Mouse (Mus musculus) neural tube, embryonic 15.5 days (tissue): ENCODE data around the gene Hif3a. TPM values are rescaled to one million over a fixed set of nuclear protein-coding genes. Genes with fewer than 3 reads are reported as not detected.

Source experiments
- ATAC-seq: fragments of 200-750 bp; cut with Nextera tagmentation; 2 replicates; pipeline ENCODE4 v1.8.0; 2017; ENCODE audit warnings: mild to moderate bottlenecking, moderate TSS enrichment, moderate library complexity; ENCODE audit not compliant: low FRiP score
- H3K27ac ChIP-seq: fragments of 300-500 bp; sonication (generic); replicated peaks from 2 replicates; pipeline ENCODE4 v1.5.1; 2015; ENCODE audit warnings: mild to moderate bottlenecking, inconsistent platforms
- H3K27me3 ChIP-seq: fragments of 300-500 bp; sonication (generic); replicated peaks from 2 replicates; pipeline ENCODE4 v1.6.1; 2015; ENCODE audit warnings: inconsistent platforms
- H3K36me3 ChIP-seq: fragments of 300-500 bp; sonication (generic); 2 replicates; pipeline ENCODE4 v1.6.1; 2015; ENCODE audit warnings: inconsistent platforms
- H3K4me1 ChIP-seq: fragments of 300-500 bp; sonication (generic); 2 replicates; pipeline ENCODE4 v1.6.1; 2015; ENCODE audit warnings: inconsistent platforms
- H3K4me2 ChIP-seq: fragments of 300-500 bp; sonication (generic); 2 replicates; pipeline ENCODE4 v1.6.1; 2015; ENCODE audit warnings: inconsistent platforms, mild to moderate bottlenecking, moderate library complexity
- H3K4me3 ChIP-seq: fragments of 300-500 bp; sonication (generic); replicated peaks from 2 replicates; pipeline ENCODE4 v1.5.1; 2015; ENCODE audit warnings: mild to moderate bottlenecking, inconsistent platforms
- H3K9ac ChIP-seq: fragments of 300-500 bp; sonication (generic); replicated peaks from 2 replicates; pipeline ENCODE4 v1.6.1; 2015; ENCODE audit warnings: mild to moderate bottlenecking, inconsistent platforms
- H3K9me3 ChIP-seq: fragments of 300-500 bp; sonication (generic); replicated peaks from 2 replicates; pipeline ENCODE4 v1.6.1; 2016; ENCODE audit warnings: inconsistent platforms
- WGBS: fragments of 180-500 bp; shearing (Covaris S2); methylation state at CpG from one replicate; pipeline ENCODE4 v1.1.7; 2015; ENCODE audit warnings: mixed read lengths; 5-methylcytosine and 5-hydroxymethylcytosine counted together
- polyA plus RNA-seq: library from polyadenylated mRNA; unstranded; fragments of >200 nt; fragmentation: Nextera tagmentation; extraction: Ambion mirVana; gene quantifications from 2 replicates; pipeline ENCODE4 v1.2.1, GENCODE M21; 2015

Hif3a gene
- polyA plus RNA-seq, 1 experiment from 2014 or later: 5.3 TPM

DNA sequence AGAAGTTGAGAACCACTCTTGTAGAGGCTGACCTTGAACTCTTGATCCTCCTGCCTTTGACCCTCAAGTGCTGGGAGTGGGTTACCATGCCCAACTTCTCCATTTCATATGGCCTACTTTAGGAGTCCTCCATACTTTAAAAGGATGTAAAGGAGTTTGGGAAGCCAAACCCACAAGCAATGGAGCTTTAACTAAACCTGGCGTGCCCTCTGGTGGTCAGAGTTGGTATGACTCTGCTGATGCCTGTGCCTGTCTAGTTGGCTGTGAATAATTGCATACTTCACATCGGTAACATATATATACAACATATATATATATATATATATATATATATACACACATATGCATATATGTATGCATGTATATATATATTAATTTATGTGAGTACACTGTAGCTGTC lies 4.2 kb upstream of the Hif3a start:
- Histone ChIP-seq H3K9me3 (no peaks in the 10 kb centered on the region), H3K27ac (no peak overlapping the region), H3K4me2 (no peak overlapping the region), H3K4me1 (peaks cover 15% of the 10 kb centered on the region), H3K9ac (no peak overlapping the region), H3K36me3 (no peaks in the 10 kb centered on the region), H3K27me3 (peaks cover 6% of the 10 kb centered on the region; the same call in 1 of the 2 replicates), H3K4me3 (no peak overlapping the region)
- 5% methylated on average over 2 of the region's 2 CpGs for WGBS
- ATAC-seq: no peak

DNA sequence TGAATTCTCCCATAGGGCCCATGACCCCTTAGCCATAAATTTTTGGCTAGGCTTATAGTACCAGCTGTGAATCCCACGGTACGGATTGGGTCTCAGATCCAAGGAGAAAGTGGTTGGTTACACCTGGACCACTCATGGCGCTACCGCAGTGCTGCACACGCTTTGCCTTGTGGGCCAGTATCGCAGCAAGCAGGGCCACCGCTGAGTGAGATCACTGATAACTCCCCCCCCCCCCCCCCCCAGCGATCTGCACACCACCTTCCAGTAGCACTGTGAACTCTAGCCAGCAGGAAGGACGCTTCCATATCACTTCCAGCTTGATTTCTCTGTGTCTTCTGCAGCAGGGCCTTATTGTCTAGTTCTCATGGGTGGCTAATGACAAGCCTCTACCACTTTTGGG lies 3.4 kb upstream of the Hif3a start:
- Histone ChIP-seq H3K9ac (no peak overlapping the region), H3K27ac (no peak overlapping the region), H3K4me1 (peaks cover 22% of the 10 kb centered on the region), H3K27me3 (peaks cover 6% of the 10 kb centered on the region; the same call in 1 of the 2 replicates), H3K9me3 (no peaks in the 10 kb centered on the region), H3K36me3 (no peaks in the 10 kb centered on the region), H3K4me3 (no peak overlapping the region), H3K4me2 (no peak overlapping the region)
- no peak for ATAC-seq
- whole genome bisulfite sequencing: 82% methylated on average over 9 of the region's 9 CpGs

DNA sequence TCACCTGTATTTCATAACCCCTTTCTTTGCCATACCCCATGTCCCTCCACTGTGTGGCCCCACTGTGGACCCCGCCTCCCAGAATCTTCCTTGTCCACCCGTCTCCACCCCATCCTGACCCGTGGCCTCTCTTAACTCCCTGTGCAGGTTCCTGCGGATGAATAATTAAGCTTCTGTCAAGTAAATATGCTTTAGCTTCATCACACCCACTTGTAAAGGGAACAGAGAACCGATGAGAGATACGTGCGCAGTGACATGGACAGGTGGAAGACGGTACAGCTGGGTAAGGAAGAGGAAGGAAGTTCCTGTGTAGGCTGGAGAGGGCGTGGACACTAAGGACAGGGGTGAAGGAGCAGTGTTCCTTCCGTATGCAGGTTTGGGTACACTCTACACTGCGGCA lies 618 bp upstream of the Hif3a start:
- ATAC-seq: no peak
- Histone ChIP-seq H3K27ac (no peak overlapping the region; the same call in 1 of the 2 replicates), H3K9ac (peak overlapping the region; percentile 51; the same call in 1 of the 2 replicates), H3K9me3 (no peaks in the 10 kb centered on the region), H3K4me3 (peak overlapping the region; percentile 50), H3K27me3 (peaks cover 6% of the 10 kb centered on the region; the same call in 1 of the 2 replicates), H3K36me3 (no peaks in the 10 kb centered on the region), H3K4me2 (peak overlapping the region; percentile 77), H3K4me1 (peaks cover 48% of the 10 kb centered on the region)
- 21% methylated on average over 11 of the region's 11 CpGs for WGBS

DNA sequence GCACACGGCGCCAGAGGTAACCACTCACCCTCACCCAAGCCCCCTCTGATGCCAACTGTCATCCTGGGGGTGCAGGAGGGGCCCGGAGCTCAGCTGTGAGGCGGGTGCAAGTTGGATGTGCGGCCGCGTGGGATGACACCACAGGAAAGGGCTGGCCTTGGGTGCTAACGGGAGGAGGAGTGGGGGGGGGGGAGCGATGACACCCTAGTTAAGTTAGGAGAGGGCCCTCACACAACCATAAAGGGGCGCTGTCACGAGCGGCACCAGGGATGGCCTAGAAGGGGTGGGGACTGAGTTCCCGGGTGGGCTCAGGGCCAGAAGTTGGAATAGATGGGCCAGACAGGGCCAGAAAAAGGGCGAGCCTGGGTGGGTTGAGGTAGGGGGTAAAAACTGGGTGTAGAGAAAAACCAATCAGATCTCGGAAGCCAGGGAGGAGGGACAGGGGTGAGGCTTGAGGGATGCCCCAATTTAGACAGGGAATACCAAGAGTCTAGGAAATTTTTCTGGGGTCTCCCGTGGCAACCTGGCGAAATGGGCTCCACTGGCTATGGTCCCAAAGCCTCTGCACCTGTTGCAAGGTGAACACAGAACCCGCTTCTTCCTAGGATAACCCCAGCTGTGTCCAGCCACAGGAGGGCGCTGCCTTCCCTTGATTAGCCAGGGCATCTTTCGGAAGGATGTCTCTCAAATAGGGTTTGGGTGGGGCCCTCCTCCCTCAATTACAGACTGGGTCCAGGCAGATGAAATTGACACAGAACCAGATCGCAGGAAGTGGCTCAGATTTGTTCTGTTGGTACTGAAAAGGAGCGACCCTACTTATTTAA lies 1.2 kb downstream of the Hif3a start:
- Histone ChIP-seq H3K9me3 (no peaks in the 10 kb centered on the region), H3K4me2 (peak overlapping the region; percentile 77), H3K9ac (peak overlapping the region; percentile 32; the same call in 1 of the 2 replicates), H3K36me3 (no peaks in the 10 kb centered on the region), H3K4me3 (peak overlapping the region; percentile 50), H3K4me1 (peaks cover 57% of the 10 kb centered on the region), H3K27me3 (peaks cover 6% of the 10 kb centered on the region; the same call in 1 of the 2 replicates), H3K27ac (peak overlapping the region; percentile 79)
- no peak for ATAC-seq
- WGBS: 76% methylated on average over 22 of the region's 22 CpGs

DNA sequence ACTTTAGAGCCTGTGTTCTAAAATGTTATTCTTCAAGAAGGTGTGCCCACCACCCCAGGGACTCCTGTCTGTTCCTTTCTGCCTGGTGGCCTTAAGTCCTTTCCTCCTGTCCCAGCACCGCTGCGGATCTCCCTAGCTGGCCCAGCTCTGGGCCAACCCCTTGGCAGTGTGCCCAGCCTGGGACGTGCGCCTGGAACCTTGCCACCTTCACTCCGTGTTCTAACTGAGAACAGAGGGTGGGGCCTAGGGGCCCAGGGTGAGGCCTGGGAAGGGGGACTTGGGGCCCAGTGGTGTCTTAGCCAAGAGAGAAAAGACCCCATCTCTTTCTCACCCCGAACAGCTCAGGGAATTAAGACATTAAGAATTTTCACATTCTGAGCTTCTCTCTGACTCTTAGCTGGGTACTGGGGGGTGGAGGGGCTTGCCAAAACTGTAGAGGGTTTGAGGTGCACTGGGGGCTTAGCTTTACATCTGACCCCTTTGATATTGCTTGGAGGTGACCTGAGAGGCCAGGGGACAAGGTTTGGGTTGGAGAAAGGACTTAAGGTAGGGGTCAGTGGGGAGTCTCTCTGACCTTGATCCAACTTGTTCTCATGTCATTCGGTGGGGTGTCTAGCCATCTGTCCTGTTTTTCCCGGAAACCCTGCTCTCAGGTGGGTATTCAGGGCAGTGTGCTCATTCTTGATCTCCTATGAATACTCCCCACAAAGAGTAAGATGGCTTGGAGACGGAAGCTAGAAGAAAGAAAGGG lies 2.0 kb downstream of the Hif3a start:
- Histone ChIP-seq H3K4me3 (peak overlapping the region; percentile 50), H3K27ac (peak overlapping the region; percentile 82), H3K27me3 (peaks cover 6% of the 10 kb centered on the region; the same call in 1 of the 2 replicates), H3K9me3 (no peaks in the 10 kb centered on the region), H3K4me1 (peaks cover 62% of the 10 kb centered on the region), H3K36me3 (no peaks in the 10 kb centered on the region), H3K9ac (peak overlapping the region; percentile 32; the same call in 1 of the 2 replicates), H3K4me2 (peak overlapping the region; percentile 77)
- no peak for ATAC-seq
- 33% methylated on average over 9 of the region's 9 CpGs for whole genome bisulfite sequencing

GRCm38 (mm10) chr7:17059463-17059844 lies 2.8 kb downstream of the Hif3a start:
- no peak overlapping the region for H3K4me3 ChIP-seq
- no peak for ATAC-seq
- peak overlapping the region; percentile 82 for H3K27ac ChIP-seq
- H3K9me3 ChIP-seq: no peaks in the 10 kb centered on the region
- no peaks in the 10 kb centered on the region for H3K36me3 ChIP-seq
- peaks cover 62% of the 10 kb centered on the region for H3K4me1 ChIP-seq
- H3K9ac ChIP-seq: no peak overlapping the region
- peak overlapping the region; percentile 77 for H3K4me2 ChIP-seq
- H3K27me3 ChIP-seq: peaks cover 6% of the 10 kb centered on the region; the same call in 1 of the 2 replicates
- 81% methylated on average over 3 of the region's 3 CpGs for WGBS

DNA sequence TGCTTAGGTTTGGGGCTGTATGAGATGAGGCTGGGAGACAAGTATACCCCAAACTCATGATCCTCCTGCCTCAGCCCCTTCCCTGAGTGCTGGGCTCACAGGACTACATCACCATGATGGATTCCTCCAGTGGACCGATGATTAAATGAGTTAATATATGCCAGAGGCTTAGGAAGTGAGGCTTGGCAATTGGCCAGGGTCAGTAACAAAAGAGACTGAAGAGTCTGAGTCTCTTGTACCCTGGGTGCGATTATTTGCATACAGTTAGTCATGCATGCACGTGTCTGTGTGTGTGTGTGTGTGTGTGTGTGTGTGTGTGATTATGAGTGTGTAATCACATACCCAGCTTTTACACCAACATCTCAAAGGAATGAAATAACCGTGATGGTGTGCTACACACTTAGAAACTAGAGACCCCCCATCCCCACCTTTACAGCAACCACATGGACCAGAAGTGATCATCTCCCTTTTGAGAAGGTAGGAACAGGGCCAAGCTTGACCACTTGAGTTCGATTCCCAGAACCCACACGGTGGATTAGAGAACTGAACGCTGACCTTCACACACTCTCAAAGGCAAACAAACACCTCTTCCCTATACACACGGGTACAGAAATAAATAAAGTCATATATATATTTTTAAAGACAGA lies 3.3 kb downstream of the Hif3a start:
- Histone ChIP-seq H3K27me3 (peaks cover 6% of the 10 kb centered on the region; the same call in 1 of the 2 replicates), H3K4me2 (peak overlapping the region; percentile 77), H3K9ac (no peak overlapping the region), H3K4me1 (peaks cover 62% of the 10 kb centered on the region), H3K27ac (peak overlapping the region; percentile 82), H3K36me3 (no peaks in the 10 kb centered on the region; the same call in 1 of the 2 replicates), H3K4me3 (no peak overlapping the region), H3K9me3 (no peaks in the 10 kb centered on the region)
- WGBS: 40% methylated on average over 8 of the region's 8 CpGs
- ATAC-seq: no peak

DNA sequence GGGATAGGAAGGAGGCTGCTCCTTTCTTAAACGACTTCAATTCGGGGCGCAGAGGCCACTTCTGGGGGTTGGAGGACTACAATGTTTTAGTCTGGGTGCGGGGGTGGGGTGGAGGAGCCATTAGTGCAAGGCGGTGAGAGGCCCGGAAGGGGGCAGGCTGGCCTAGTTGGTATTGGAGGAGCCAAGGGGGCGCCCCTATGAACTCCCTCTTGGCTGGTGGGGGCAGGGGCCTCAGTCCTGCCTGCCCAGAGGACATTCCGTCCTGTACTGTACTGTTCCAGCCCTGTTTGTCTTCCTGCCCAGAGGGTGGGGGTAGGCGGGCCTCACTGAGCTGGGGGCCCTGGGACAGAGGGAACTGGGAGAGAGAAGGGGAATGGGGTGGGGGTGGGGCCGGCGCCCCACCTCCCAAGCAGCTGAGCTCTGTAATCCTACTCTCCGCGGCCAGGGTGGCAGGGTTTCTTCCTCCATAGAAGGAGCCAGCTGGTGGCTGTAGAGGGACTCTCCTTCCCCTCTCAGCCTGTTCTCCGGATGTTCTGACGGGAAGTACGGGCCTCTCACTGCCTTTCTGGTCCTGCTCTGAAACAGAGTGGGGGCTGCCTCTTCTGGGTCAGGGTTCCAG lies 4.0 kb downstream of the Hif3a start:
- no peaks in the 10 kb centered on the region for H3K9me3 ChIP-seq
- H3K27me3 ChIP-seq: peaks cover 5% of the 10 kb centered on the region; the same call in 1 of the 2 replicates
- peak overlapping the region; percentile 82 for H3K27ac ChIP-seq
- H3K36me3 ChIP-seq: no peaks in the 10 kb centered on the region; the same call in 1 of the 2 replicates
- no peak overlapping the region for H3K9ac ChIP-seq
- 3% methylated on average over 16 of the region's 16 CpGs for WGBS
- peak overlapping the region; percentile 77 for H3K4me2 ChIP-seq
- H3K4me3 ChIP-seq: no peak overlapping the region
- peaks cover 61% of the 10 kb centered on the region for H3K4me1 ChIP-seq
- 0 out of 2 replicates have a peak, but pooled peaks have one; percentile 10 for ATAC-seq

DNA sequence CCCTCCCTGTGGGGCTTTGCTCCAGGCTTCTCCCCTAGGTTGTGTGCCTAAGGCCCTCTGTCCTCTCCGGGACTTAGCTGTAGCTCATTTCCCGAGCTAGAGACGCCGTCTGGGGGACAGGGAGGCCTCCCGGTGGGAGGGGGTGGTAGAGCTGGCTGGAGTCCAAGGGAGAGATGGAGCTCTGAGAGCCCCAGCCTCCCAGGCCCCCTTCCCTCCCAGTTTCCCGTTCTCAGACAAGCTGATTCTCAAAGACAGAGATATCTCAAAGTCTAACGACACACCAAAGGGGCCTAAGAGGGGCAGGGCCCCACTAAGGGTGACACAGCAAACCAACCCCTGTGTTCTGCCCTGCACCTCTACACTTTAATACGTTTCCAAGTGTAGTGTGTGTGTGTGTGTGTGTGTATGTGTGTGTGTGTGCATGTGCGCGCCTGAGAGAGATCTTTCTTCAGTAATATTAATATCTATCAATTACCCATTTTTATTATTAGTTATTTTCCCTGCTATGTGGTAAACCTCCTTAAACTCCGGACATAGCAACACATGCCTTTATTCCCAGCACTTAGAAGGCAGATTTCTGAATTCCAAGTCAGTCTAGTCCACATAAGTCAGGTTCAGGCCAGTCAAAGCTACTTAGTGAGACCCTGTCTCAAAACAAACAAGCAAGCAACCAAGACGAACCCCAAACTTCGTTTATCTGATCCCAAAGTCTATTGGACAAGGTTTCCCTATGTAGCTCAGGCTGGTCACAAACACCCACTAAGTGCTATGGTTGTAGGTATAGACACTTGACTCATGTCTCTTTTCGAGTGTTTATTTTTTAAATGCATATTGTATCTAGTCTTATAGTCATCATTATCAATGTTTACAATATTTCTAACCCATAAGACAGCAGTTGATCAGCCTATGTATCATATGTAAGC lies 5.4 kb downstream of the Hif3a start:
- peak; percentile 36; the same call in 1 of the 2 replicates for ATAC-seq
- 35% methylated on average over 14 of the region's 14 CpGs for WGBS
- peak overlapping the region; percentile 88 for H3K4me2 ChIP-seq

GRCm38 (mm10) chr7:17056081-17056581 lies 6.1 kb downstream of the Hif3a start:
- Histone ChIP-seq H3K4me2 (peak overlapping the region; percentile 88), H3K27me3 (no peaks in the 10 kb centered on the region), H3K4me3 (peak overlapping the region; percentile 51), H3K4me1 (peaks cover 45% of the 10 kb centered on the region), H3K36me3 (no peaks in the 10 kb centered on the region; the same call in 1 of the 2 replicates), H3K9me3 (no peaks in the 10 kb centered on the region), H3K27ac (peak overlapping the region; percentile 82), H3K9ac (peak overlapping the region; percentile 50)
- WGBS: 2% methylated on average over 40 of the region's 42 CpGs
- ATAC-seq: peak; percentile 87

More for the DNA sequence above, 5.4 kb downstream of the Hif3a start:
- Histone ChIP-seq H3K27ac (peak overlapping the region; percentile 82), H3K36me3 (no peaks in the 10 kb centered on the region; the same call in 1 of the 2 replicates), H3K9me3 (no peaks in the 10 kb centered on the region), H3K9ac (peak overlapping the region; percentile 50), H3K4me1 (peaks cover 51% of the 10 kb centered on the region), H3K27me3 (no peaks in the 10 kb centered on the region), H3K4me3 (peak overlapping the region; percentile 51)
